Mouse (Mus musculus) bone marrow, adult 2 months (tissue): Measurements from ENCODE around the gene Nup205.

Source experiments
- CTCF ChIP-seq: fragments of 200-500 bp; IDR thresholded peaks from 2 replicates; pipeline ENCODE4 v1.5.1; 2011; ENCODE audit warnings: low read length, control low read depth; ENCODE audit not compliant: control insufficient read depth, insufficient read depth
- POLR2A ChIP-seq: fragments of 200-500 bp; IDR thresholded peaks from 2 replicates; pipeline ENCODE4 v1.6.1; 2011; ENCODE audit warnings: low read depth, mild to moderate bottlenecking, control low read depth, low read length, borderline replicate concordance; ENCODE audit not compliant: control insufficient read depth

- TF ChIP-seq POLR2A: no peak
- TF ChIP-seq CTCF: no peak
These were observed 112.5 kb downstream of the Nup205 start for GRCm38 (mm10) chr6:35289676-35290075.
